Mouse (Mus musculus) bone marrow macrophage, adult 2 months (primary cell): ENCODE results near the gene Wdr43. TPM values are rescaled to one million over a fixed set of nuclear protein-coding genes. Genes with fewer than 3 reads are reported as not detected.

ENCODE experiments used
- H3K27ac ChIP-seq: 2 replicates; pipeline ENCODE4 v1.5.1; 2012; ENCODE audit warnings: low read depth, low read length; ENCODE audit not compliant: insufficient read depth
- H3K4me1 ChIP-seq: 2 replicates; pipeline ENCODE4 v1.6.1; 2012; ENCODE audit warnings: low read length; ENCODE audit not compliant: control insufficient read depth, insufficient read depth
- H3K4me3 ChIP-seq: 2 replicates; pipeline ENCODE4 v1.5.1; 2012; ENCODE audit warnings: mild to moderate bottlenecking, low read length, moderate library complexity; ENCODE audit not compliant: insufficient read depth
- CTCF ChIP-seq: IDR thresholded peaks from 2 replicates; pipeline ENCODE4 v1.5.1; 2012; ENCODE audit warnings: low read depth, mild to moderate bottlenecking, low read length, moderate library complexity
- POLR2A ChIP-seq: IDR thresholded peaks from 2 replicates; pipeline ENCODE4 v1.6.1; 2012; ENCODE audit warnings: mild to moderate bottlenecking, low read depth, low read length, borderline replicate concordance
- polyA plus RNA-seq: library from polyadenylated mRNA; stranded (reverse); fragments of >200 nt; gene quantifications from 2 replicates; pipeline ENCODE4 v1.2.4, GENCODE M21; 2012; ENCODE audit not compliant: missing spikeins, insufficient read depth, insufficient read length

The Wdr43 gene
- 29.9 and 32.7 TPM in 2 replicates for polyA plus RNA-seq

- Histone ChIP-seq H3K4me3 (peak within 1 kb of the TSS; percentile 96), H3K27ac (peak within 1 kb of the TSS; percentile 48), H3K4me1 (peaks cover 3% of the 10 kb centered on the region; the same call in 1 of the 2 replicates)
- TF ChIP-seq POLR2A (no peak), CTCF (no peak)
These were observed at the start of gene Wdr43 for GRCm38 (mm10) chr17:71615638-71616318. Gene Wdr43, plus strand, starts transcription at chr17:71615895.

- TF ChIP-seq CTCF = no peak
- no peak for TF ChIP-seq POLR2A
- Histone ChIP-seq H3K4me3 (no peak overlapping the region), H3K4me1 (peaks cover 2% of the 10 kb centered on the region; the same call in 1 of the 2 replicates), H3K27ac (no peak overlapping the region)
These were observed 36.5 kb upstream of the Wdr43 start for GRCm38 (mm10) chr17:71579176-71579705.

DNA sequence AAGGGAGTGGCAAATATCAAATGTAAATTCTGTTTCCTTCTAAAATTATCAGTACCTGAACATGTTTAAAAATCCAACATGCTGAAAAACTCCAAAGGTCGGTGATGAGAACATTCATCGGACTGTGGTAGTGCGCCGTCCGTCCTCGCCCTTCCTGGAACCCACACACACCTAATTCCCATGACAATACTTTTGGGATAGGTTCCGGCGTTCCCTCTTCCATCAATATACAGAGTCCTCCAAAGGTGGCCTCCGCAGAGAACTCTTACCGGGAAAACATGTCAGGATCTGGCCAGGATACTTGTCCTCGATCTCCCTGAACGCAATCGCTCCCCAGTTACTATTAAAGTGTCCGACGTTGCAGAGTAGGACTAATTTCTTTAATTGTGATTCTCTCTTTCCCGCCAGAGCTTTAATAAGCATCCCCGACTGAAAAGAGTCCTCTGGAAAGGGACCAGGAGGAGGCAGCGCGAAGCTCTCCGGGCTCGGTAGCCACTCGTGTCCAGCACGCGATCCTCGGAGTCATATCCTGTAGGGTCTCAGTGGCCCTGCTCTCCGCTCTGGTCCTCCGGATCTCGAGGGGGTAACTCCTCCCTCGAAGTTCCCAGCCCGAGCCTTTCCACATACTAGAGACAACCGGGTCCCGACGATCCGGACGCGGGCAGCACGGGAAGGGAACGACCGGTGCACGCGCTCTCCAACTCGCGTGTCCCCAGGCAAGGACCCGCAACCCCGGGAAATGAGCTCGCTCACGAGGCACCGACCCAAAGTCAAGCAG, 17.6 kb upstream of the Wdr43 start:
- peak overlapping the region; percentile 80 for H3K4me3 ChIP-seq
- TF ChIP-seq POLR2A (no peak), CTCF (no peak)
- H3K27ac ChIP-seq = peak overlapping the region; percentile 58
- H3K4me1 ChIP-seq = peaks cover 30% of the 10 kb centered on the region

DNA sequence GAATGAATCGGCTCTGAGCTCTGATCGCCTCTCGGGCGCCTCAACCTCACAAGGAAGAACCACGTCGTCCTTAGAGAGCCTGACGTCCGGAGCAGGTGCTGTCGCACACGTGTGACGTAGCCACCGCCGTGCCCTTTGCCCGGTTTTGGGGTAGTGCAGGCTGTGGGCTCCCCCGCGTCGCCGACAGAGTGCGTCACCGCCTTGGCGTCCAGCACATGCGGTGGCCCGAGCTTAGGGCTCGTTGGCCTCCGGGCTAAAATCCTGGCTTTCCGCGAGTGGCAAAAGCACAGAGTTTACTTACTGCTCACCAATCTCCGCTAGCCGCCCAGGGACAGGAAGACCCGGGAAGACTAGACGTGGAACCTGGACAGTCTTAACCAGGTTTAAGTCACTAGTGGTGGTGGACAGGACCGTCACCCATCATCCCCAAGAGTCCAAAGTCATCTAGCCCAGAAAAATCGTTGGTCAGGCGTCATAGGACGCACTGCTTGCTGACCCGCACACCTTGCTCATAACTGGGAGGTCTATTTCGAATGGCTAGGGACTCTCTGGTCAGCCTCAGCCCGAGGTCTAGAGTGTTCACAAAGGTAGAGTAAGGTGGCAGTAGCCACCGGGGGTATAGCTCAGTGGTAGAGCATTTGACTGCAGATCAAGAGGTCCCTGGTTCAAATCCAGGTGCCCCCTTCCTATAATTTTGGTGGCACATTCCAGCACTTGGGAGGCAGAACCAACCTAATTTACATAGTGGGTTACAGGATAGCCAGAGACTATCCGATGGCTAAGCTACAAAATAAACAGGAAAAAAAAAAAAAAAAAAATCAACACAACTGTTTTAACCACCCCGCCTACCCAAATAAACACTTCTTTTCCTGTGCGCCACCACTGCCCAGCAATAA, 16.8 kb upstream of the Wdr43 start:
- Histone ChIP-seq H3K4me1 (peaks cover 29% of the 10 kb centered on the region), H3K27ac (peak overlapping the region; percentile 61), H3K4me3 (peak overlapping the region; percentile 80)
- no peak for TF ChIP-seq CTCF
- no peak for TF ChIP-seq POLR2A

- Histone ChIP-seq H3K27ac (peak overlapping the region; percentile 48), H3K4me1 (peaks cover 3% of the 10 kb centered on the region; the same call in 1 of the 2 replicates), H3K4me3 (peak overlapping the region; percentile 96)
- TF ChIP-seq CTCF = no peak
- TF ChIP-seq POLR2A = no peak
These were observed 781 bp downstream of the Wdr43 start for GRCm38 (mm10) chr17:71616319-71617032.

DNA sequence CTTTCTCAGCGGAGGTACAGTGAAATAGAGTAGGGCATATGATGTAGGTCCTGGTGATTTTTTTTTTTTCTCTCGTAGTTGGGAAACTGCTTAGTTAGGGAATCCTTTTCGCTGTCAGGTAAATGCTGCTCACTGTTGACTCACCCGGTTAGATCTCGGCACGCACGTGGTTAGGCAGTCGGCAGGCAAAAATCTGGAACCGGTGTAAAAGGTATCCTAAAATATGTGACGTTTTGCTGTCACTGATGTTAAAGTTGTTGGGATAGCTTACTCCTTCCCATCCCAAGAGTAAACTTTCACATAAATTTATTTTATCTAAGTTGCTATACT, 1.3 kb downstream of the Wdr43 start:
- H3K4me1 ChIP-seq = peaks cover 3% of the 10 kb centered on the region; the same call in 1 of the 2 replicates
- H3K27ac ChIP-seq = peak overlapping the region; percentile 48
- TF ChIP-seq POLR2A (no peak), CTCF (no peak)
- peak overlapping the region; percentile 96 for H3K4me3 ChIP-seq

DNA sequence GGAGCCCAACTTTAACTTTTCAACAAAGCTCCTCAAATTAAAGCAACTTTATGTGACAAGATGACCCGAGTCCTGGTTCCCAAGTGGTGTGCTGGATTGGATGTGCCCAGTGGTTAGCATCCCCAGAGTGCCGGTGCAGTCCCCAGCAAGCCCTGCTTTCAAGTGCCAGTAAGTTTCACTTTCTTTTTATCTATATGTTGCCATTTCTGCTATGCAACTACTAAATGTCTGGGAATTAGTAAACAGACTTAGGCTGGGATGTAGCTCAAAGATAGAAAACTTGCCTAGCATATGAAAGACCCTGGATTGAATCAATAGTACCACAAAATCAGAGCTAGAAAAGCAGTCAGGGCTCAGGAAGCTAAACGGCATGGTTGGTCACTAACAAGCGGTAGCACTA, 2.3 kb downstream of the Wdr43 start:
- H3K4me1 ChIP-seq = peaks cover 7% of the 10 kb centered on the region
- peak overlapping the region; percentile 65 for H3K4me3 ChIP-seq
- no peak for TF ChIP-seq POLR2A
- no peak for TF ChIP-seq CTCF
- no peak overlapping the region for H3K27ac ChIP-seq

- Histone ChIP-seq H3K27ac (no peak overlapping the region), H3K4me1 (no peaks in the 10 kb centered on the region), H3K4me3 (no peak overlapping the region)
- TF ChIP-seq POLR2A (no peak), CTCF (no peak)
These were observed 16.1 kb downstream of the Wdr43 start for GRCm38 (mm10) chr17:71631806-71632205.

DNA sequence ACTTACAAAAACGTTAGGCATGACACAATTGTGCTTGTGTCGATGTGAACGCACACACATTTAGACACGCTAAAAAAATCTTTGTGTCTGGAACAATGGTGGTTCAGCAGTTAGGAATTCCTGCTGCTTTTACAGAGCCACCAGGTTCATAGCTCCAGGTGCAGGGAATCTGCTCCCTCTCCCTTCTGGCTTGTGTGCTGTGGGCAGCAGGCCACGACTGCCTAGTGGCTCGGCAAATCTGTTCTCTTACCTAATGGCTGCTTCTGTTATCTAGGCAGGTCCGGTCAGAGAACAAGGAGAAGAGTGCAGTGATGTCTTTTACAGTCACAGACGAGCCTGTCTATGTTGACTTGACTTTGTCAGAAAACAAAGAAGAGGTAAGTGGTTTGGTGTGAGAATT, 17.7 kb downstream of the Wdr43 start:
- TF ChIP-seq CTCF = no peak
- TF ChIP-seq POLR2A = no peak
- no peak overlapping the region for H3K27ac ChIP-seq
- H3K4me3 ChIP-seq = no peak overlapping the region
- H3K4me1 ChIP-seq = no peaks in the 10 kb centered on the region

GRCm38 (mm10) chr17:71636786-71637185, 21.1 kb downstream of the Wdr43 start:
- no peak overlapping the region for H3K27ac ChIP-seq
- H3K4me3 ChIP-seq = no peak overlapping the region
- TF ChIP-seq CTCF (no peak), POLR2A (no peak)
- no peaks in the 10 kb centered on the region for H3K4me1 ChIP-seq
